Mouse (Mus musculus) adrenal gland, adult 2 months (tissue): ENCODE results near the gene Rab35. TPM values are rescaled to one million over a fixed set of nuclear protein-coding genes. Genes with fewer than 3 reads are reported as not detected.

Experiments
- DNase-seq: peaks from one replicate; pipeline ENCODE4 v3.0.0; 2021
- long read RNA-seq: library from polyadenylated mRNA; stranded (forward); transcript quantifications from one replicate; pipeline ENCODE4 v2.0.0, GENCODE M21; 2021
- polyA plus RNA-seq: library from polyadenylated mRNA; depleted of rRNA; stranded (reverse); fragments of >200 nt; gene quantifications from 2 replicates; pipeline ENCODE4 v1.2.3, GENCODE M21; 2012; rRNA removed
- total RNA-seq, 2 experiments: library from RNA; stranded (reverse); gene quantifications; 2 replicates each; pipeline ENCODE4 v1.2.3; 2021

The Rab35 gene
- total RNA-seq (10 to 100 TPM; 64.2 to 66.2 TPM), polyA plus RNA-seq (65.8 and 73.8 TPM in 2 replicates)
- long read RNA-seq, transcript Rab35-201 (6 exons, 2,820 nt): major isoform, 16 of 16 reads
- long read RNA-seq, partial matches to known transcripts: 0 of 16 reads
- long read RNA-seq, other reads (novel, unspliced or antisense): 0 of 16 reads

DNA sequence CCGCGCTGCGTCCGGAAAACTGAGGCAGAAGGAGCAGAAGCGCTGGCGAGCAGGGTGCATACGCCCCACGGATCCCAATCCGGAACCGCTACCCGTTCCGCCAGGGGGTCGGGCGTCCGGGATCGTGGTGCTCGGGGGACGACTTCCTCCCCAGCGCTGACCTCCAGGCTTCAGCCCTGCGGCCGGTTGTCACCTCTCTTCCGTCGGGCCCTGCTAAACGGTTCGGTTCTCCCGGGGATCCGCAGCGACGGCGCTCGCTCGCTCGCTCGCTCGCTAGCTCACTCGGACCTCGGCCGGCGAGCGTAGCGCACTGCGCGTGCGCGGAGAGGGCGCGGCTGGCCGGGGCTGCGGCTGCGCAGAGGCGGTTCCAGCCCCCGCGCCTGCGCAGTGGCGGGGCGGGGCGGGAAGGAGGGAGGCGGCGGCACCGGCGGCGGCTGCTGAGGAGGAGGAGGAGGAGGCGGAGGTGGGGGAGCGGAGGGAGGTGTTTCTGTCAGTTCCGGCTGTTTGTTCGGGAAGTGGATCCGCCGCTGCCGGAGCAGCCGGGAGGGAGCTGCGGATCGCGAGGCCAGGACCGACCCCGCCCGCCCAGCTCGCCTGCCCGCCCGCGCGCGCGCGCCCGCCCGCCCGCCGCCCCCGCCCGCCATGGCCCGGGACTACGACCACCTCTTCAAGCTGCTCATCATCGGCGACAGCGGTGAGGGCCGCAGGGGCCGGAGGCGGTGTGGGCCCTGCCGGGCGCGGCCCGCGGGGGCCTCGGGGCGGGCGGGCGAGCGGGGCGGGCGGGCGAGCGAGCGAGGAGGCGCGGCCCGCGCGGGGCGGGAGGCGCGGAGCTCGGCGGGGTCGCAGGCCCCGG, at the start of gene Rab35:
Gene Rab35, plus strand, starts transcription at position 404 of the 853 bp plus-strand sequence.
- peak; percentile 98 for DNase-seq

DNA sequence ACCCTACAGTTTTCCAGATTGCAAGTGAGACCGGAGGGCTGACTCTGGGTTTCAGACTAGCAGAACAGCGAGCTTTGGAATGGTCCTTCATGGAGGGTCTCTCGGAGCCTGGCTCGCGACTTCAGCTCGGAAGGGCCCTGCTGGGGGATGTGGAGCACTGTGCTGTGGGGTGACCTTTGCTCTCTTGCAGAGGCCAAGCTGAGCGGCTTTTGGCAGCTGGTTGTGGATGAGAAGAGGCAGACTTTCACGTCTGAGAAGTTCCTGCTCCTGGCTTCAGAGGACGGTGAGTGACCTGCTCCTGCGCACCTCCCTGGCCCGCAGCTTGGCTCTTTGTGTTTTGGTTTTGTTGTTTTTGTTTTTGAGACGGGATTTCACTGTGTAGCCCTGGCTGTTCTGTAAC, 46.1 kb upstream of the Rab35 start:
- no peak for DNase-seq

DNA sequence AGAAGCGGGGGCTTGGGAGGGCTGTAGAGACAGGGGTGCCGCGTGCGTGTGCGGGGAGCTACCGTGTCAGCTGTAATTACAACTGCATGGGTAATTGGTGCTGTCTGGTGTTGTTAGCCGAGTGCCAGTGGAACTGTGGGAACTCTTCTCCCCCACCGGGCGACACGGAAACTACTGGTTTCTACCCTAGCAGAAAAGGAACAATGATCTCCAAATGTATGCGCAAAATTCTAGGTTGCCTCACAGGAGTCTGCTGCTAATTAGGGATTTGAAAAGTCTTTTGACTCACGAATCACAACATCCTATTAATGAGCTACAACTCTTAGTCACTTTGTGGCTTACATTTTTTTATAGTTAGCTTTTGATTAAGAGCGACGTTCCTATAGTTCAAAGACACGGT, 45.5 kb upstream of the Rab35 start:
- no peak for DNase-seq

DNA sequence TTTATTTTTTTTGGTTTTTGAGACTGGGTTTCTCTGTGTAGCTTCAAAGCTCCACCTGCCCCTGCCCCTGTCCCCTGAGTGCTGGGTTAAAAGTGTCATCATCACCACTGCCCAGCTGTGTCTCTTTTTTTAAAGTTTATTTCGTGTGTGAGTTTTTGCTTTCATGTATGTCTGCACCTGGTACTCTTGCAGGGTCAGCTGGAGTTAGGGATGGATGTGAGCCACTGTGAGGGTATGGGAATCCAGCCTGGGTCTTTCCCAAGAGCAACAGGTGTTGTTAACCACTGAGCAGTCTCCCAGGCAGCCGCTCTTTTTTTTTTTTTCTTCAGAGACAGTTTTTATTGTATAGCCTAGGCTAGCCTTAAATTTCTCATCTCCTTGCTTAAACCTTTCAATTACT, 44.9 kb upstream of the Rab35 start:
- DNase-seq: no peak

DNA sequence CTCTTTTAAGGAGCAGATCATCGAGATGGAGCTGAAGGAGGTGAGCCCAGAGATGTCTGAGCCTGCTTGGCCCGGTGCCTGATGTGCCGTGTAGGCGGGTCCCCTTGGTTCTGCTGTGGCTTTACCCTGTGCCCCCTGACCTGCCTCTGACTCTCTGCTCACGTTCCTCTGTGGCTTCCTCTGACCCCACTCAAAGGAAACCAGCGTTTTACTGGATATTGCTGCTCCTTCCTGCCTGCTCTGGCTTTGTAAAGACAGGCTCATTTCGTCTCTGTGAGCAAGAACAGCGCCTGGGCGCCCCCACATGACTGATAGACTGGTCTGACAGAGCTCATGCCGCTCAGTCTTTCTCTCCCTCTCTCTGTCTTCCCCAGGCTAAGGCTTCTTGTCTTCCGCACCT, 40.7 kb upstream of the Rab35 start:
- DNase-seq: no peak

DNA sequence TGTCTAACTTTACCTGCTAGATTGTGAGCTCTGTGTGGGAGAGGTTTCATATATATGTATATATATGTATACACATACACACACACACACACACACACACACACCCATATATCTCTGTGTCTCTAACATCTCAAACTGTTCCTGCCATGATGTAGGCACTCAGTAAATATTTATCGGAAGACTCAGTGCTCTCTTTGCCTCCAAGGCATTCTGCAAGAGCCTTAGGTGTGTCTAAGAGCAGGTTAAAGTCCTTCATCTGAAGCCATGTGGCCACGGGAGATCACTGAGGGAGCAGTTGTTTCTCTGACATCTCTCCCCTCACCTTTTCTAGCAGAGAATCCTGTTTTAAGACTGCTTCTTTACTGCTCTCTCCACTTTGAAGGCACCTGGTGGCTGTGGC, 40.2 kb upstream of the Rab35 start:
- DNase-seq: no peak

DNA sequence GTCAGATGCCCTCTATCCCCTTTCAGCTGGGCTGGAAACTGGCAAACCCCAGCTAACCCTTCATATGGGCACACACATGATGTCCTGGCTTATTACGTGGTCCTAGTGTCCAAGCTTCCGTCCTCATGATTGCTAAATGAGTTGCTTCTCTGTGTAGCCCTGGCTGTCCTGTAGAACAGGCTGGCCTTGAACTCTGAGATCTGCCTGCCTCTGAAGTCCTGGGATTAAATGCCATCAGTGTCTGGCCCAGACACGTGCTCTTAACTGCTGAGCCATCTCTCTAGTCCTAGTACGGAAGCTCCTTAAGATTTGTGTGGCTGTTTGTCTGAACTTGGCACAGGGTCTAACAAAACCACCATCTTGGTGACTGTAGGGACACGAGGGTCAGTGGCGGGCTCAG, 28.1 kb upstream of the Rab35 start:
- DNase-seq: peak; percentile 50

DNA sequence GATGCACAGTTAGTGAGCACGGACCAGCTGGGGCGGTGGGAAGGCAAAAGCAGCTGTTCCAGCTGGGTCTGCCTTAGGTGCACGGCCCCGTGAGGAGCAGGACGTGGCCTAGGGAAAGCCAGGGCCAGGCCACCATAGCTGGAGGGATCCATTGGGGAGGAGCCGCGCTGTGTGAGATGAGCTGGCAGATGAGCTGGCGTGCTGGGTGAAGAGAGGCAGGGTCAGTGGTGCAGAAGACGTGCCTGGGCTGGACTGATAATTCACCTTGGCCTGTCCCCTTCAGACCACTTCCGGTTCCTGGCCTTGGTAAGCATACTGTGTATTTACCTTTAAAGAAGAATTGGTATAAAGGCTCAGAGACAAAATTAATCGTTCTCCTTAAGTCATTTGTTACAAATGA, 20.1 kb upstream of the Rab35 start:
- DNase-seq: peak; percentile 58

DNA sequence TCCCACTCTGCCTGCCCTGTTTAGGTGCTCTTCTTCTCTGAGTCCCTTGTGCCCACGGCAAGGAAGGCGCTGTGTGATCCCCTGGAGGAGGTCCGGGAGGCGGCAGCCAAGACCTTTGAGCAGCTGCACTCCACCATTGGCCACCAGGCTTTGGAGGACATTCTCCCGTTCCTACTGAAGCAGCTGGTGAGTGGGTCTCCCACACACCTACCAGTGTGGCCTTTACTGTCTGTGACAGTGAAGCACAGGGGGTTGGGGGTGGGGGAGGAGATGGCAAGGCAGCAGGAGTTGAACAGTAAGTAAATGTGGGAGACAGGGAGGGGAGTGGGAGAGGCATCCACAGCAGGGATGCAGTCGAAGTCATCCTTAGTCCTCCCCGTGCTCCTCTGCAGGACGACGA, 18.4 kb upstream of the Rab35 start:
- DNase-seq: no peak

DNA sequence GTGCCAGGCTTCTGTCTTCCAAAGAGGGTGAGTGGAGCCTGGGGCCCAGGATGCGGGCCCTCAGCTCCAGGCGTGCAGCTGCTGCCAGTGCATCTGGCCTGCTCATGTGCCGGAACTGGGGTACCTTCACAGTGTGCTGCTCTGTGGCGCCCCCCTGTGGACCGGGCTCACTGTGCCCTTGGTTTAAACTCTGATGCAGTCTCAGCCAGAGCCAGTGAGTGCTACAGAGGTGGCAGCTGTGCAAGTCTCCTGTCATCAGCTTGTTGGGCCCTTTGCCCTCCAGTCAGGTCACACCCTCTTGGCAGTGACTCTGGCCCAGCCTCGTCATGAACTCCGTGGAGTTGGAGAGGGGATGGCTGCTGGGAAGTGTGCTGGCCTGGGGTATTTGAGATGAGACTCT, 16.8 kb upstream of the Rab35 start:
- peak; percentile 46 for DNase-seq

DNA sequence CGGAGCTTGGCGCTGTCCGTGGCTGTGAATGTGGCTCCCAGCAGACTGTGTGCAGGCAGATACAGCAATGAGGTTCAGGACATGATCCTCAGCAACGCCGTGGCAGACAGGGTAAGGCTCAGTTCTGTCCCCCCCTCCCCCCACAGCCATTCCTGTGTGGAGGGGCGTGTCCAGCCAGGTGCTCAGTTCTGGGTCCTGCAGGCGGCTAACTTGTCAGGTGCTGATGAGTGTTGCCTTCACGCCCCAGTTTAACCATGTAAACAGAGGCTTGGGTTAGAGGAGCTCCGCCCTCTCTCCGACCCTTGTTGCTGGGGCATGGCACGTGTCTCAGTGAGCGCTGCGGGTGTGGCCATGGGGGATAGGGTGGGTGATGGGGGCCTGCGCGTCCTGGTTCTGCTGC, 12.0 kb upstream of the Rab35 start:
- DNase-seq: no peak

DNA sequence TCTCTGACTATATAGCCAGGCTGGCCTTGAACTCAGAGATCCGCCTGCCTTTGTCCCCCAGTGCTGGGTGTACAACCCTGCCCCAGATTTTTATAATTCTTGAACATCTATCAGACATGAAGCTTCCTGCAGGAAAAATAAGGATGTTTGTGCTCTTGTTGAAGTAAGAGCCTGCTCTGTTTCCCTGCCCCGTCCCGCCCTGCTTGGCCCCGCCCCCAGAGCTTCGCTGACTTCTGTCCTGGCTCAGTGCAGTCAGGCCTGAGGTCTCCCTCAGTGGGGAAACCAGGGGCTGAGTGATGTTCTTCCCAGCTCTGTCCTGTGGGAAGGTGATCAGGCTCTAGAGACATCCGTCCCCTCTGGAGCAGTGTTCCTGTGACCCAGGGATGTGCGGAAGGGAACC, 9.0 kb upstream of the Rab35 start:
- no peak for DNase-seq

DNA sequence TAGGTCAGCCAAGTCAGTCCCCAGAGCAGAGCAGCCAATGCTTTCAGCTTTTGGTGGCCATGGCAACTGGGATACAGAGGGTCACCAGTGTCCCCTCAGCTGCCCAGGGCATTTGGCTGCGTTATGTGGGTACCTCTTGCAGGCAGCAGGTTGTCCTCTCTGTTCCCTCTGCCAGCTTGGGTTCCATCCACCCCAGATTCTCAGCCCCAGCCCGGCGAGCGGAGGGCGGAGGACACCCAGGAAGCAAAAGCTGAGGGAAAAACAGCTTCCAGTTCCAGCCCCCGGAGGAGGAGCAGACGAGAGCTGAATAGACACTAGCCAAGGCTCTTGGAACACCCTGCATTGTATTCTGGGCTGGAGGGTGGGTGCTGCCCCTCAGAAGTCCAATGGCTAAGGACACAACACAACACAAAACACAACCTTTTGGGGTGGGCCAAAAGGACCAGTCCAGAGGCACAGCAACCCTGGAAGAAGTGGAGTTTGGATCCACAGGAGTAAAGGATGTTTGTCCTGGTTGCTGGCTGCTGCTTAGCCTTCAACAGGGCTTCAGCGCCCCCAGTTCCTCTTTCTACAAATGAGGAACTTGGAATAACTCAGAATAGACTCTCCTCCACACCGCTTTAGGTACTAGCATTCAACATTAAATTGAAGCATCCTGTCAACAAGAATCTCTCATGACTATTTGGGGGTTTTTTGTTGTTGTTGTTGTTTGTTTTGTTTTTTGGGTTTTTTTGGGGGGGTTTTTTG, 7.8 kb upstream of the Rab35 start:
- DNase-seq: no peak

DNA sequence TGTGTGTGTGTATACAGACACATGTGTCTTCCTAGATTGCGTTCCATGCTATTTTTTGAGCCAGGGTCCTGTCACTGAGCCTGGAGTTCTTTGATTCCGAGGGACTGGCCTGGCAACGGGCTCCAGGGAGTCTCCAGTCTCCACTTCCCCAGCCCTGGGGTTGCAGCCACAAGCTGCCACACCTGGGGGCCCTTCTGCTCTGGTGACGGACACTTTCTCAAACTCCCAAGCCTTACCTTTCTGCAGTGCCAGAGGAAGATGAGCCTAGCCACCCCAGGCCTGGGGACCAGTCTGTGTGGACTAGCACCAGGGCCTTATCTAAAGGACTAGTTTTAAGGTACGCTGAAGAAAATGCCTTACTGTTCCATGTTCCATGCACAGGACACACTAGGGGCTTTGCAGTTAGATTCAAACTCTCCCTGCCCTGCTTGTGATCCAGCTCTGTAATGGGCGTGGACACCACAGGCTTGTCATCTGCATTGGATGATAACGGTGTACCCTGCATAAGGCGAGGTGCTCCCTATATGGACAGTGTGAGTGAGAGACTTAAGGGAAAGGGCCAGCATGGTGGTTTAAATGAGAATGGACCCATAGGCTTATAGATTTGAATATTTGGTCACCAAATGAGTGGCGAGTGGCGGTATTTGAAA, 5.3 kb upstream of the Rab35 start:
- no peak for DNase-seq

DNA sequence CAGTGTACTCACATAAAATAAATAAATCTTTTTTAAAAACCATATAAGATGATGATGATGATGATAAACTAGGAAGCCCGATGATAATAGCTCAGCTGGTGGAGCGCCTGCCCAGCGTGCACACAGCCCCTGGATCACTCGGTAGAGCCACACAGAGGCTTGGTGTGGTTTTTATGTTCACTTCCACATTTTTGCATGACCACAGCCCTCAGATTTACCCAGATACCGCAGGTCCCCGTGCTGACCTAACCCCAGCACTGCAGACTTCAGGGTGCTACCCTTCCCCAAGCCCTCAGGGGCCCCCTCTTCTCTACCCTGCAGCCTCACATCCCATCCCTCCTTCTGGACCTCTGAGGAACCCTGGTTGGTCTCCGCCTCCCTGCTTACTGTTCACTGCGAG, 3.6 kb upstream of the Rab35 start:
- no peak for DNase-seq

DNA sequence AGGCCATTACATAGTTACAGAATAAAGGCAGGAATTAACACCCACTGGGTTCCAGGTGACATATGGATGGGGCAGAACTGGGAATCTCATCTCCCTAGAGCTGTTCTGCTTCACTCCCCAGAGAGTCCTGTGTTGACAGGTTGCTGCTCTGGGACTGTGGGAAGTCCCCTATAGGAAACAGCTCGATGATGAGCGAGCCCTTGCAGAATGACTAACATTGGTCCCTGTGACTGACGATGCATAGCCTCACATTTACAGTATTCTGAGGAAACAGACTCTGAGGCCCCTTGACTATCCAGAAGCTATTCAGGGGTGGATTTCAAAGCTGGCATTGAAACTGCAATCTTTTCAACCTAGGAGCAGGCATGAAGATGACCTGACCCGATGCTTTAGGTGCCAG, 2.0 kb upstream of the Rab35 start:
- DNase-seq: no peak

DNA sequence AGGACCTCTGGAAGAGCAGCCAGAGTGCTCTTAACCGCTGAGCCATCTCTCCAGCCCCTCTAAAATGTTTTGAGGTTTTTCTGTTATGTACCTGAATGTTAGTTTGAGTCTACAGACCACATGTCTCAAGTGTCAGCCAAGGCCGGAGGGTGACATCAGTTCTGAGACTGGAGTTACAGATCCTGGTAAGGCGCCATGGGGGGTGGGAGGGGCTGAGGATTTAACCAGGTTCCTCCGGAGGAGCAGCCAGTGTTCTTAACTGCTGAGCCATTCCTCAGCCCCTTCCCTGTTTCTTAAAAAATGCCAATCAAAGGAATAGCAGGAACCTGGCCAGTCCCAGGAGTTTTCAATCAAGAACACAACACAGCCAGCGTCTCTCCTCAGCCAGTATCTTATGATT, 1.4 kb upstream of the Rab35 start:
- DNase-seq: no peak

DNA sequence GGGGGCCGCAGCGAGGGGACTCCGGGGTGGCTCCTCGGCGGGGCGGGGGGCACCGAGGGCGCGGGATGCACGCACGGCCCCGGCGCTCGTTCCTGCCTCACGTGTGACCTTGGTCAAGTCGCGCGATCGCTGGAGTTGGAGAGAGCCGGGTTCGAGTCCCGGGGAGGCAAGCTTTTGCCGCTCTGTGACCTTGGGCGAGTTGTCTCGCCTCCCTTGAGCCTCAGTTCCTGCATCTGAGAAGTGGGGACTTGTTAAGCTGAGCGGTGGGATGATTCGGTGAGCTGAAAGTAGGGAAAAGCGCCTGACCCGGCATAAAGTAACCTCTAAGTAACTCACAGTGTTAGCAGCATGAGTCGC, 628 bp downstream of the Rab35 start:
- DNase-seq: peak; percentile 52

DNA sequence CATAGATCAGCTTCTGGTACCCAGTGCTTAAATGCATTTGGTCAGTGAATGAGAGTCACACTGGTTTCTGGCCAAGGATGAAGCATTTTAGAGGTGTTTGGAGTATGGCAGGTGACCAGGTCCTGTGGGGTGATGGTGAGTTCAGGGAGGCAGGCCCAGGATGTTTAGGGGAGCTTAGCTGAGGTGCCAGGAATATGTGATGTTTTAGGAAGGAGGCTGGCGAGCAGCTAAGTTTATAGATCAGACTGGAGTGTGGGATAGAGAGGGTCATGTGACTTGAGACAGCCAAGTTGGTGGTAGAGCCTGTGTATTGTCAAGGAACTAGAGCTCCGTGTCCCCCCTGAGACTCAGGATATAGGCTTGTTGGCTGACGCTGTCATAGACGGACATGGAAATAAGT, 1.4 kb downstream of the Rab35 start:
- no peak for DNase-seq

DNA sequence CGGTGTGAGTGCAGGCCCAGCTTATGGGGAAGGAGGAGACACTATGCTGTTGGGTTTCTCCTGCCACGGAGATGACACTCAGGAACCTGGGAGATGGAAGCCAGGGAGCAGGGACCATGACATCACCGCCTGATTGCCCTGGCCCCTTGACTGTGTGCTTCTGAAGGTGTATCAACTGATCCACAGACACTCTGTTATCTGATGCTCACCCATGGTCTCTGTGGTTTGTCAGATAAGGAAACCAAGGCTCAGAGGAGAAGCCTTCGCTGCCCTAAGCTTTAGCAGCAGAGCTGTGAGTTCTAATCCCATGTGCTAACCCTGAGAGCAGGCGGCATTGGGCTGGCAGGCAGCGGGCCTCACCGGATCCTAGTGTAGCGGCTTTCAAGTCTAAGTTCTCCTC, 2.3 kb downstream of the Rab35 start:
- DNase-seq: no peak

DNA sequence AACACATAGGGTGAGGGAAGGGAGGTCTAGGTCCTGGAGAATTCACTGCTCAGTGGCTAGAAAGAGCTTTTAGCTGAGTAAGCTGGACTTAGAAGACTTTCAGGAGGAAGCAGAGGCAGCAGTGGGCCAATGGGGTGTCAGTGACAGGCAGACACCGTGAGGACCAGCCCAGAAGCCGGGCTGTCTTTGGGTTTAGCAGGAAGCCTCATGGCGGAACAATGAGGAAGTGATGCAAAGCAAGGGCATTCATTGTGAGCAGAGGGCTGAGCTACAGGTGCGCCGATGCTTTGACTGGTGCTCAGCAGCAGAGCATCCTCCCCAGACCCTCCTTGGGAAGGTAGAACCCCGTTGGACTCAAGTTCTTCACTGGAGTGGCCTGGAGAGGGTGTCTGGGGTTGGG, 3.8 kb downstream of the Rab35 start:
- DNase-seq: no peak

DNA sequence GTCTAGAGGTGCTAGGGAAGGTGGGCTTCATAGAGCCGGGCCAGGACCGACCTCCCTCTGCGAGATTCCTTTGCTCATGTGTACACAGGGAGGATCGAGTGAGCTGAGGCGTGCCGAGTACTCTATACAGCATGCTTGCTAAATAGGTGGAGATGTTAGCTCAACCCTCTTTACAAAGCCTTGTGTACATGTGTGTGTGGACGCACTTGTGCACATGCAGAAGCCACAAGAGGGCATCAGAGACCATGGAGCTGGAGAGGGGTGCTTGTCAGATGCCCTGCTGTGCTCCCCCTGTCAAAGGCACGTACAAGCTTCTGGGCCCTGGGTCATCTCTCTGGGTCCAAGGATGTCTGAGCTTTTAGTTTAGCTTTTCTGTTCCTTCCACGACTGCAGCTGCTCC, 12.5 kb downstream of the Rab35 start:
- no peak for DNase-seq

DNA sequence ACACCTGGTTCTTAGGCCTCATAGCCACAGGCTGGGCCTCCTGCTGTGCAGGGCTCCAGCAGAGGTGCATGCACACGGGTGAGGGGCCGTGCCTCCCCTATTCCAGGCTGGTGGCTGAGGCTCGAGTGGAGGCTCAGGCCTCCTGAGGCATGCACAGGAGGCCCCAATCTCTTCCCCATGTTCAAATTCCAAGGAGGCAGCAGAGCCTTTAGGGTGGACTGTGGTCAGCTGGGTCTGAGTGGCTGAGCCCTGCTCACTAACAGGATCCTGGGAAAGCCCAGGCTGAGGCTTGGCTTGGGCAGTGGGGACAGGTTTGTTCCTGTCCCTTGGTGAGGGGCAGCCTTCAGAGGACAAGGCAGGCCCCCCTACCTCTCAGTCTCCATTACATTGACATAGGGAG, 17.2 kb downstream of the Rab35 start:
- DNase-seq: no peak
